Mouse (Mus musculus): ENCODE data around the gene St6galnac3. TPM values are rescaled to one million over a fixed set of nuclear protein-coding genes. Genes with fewer than 3 reads are reported as not detected.

Gene St6galnac3
- polyA plus RNA-seq, 1 experiment from 2014 or later, result 34.9 TPM

Small RNA genes within 50 kb of the gene (microRNA-seq; reads per million reads assigned to microRNA genes)
- gene Gm27405, result not detected

Other genes starting within 250 kb of the St6galnac3 start
- 0.42 and 0.74 TPM in 2 replicates for gene Asb17, start 119.0 kb upstream of the St6galnac3 start, polyA plus RNA-seq (2015; fragmentation: Nextera tagmentation; extraction: Ambion mirVana)
- gene Msh4, start 181.0 kb upstream of the St6galnac3 start, polyA plus RNA-seq (2015; fragmentation: Nextera tagmentation; extraction: Ambion mirVana), result not detected in 2 replicates
- gene Rabggtb, start 187.8 kb upstream of the St6galnac3 start, polyA plus RNA-seq (2015; fragmentation: Nextera tagmentation; extraction: Ambion mirVana), result 47.4 and 48.9 TPM in 2 replicates
- gene Acadm, start 219.5 kb upstream of the St6galnac3 start, polyA plus RNA-seq (2015; fragmentation: Nextera tagmentation; extraction: Ambion mirVana), result 106 and 112 TPM in 2 replicates
- gene Slc44a5, start 248.3 kb upstream of the St6galnac3 start, polyA plus RNA-seq (2015; fragmentation: Nextera tagmentation; extraction: Ambion mirVana), result 0.94 and 1.1 TPM in 2 replicates